Mouse (Mus musculus): Measurements from ENCODE around the gene Rbl2.

Gene Rbl2

GRCm38 (mm10) chr8:91069834-91070233 is at the start of gene Rbl2:
Gene Rbl2 (plus strand): TSS chr8:91070057.
- in situ Hi-C loops (cut with MboI; ENCODE audit: unreplicated experiment in 2 of 2): no loop called here

- in situ Hi-C loops (cut with MboI; ENCODE audit: unreplicated experiment in 2 of 2): loop anchor here in 1 of 2 experiments (25.0 kb wide), 1 partner anchor 1047 kb away; no protein-coding TSS in a partner anchor
These were observed 35.4 kb upstream of the Rbl2 start for GRCm38 (mm10) chr8:91034417-91034816.

- in situ Hi-C loops (cut with MboI; ENCODE audit: unreplicated experiment in 2 of 2): loop anchor here in 1 of 2 experiments (25.0 kb wide), 1 partner anchor 1050 kb away; no protein-coding TSS in a partner anchor
These were observed 33.0 kb upstream of the Rbl2 start for GRCm38 (mm10) chr8:91036905-91037304.

GRCm38 (mm10) chr8:91038637-91039036 is 31.2 kb upstream of the Rbl2 start:
- in situ Hi-C loops (cut with MboI; ENCODE audit: unreplicated experiment in 2 of 2): loop anchor here in 1 of 2 experiments (25.0 kb wide), 1 partner anchor 1051 kb away; no protein-coding TSS in a partner anchor

DNA sequence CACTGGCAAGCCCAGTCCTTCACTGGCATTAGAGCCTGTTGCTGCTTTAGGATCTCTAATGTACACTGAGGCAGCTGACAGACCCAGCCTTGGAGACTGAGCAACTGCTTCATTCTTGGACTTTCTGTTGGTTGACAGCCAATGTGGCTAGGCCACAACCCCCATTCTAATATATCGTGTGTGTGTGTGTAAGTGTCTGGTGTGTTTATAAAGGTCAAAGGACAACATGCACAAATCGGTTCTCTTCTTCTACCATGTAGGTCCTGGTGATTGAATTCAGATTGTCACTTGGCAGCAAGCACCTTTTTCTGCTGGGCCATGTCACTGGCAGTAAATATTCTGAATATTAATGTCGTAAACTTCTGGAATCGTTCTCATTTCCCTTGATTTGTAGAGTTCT is 23.5 kb upstream of the Rbl2 start:
- in situ Hi-C loops (cut with MboI; ENCODE audit: unreplicated experiment in 2 of 2): loop anchor here in 1 of 2 experiments (25.0 kb wide), 1 partner anchor 1059 kb away; no protein-coding TSS in a partner anchor

DNA sequence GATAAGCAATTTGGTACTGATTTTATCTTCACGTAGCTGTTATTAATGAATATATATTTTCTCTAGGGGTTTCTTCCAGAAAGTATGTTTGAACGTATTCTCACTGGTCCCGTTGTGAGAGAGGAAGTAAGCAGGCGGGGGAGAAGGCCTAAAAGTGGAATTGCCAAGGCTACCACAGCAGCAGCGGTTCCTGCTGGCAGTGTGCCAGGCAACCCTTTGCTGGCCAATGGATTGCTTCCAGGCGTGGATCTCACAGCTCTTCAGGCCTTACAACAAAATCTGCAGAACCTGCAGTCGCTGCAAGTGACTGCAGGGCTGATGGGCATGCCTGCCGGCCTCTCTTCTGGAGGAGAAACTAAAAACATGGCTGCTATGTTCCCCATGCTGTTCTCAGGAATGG is 18.8 kb upstream of the Rbl2 start:
- in situ Hi-C loops (cut with MboI; ENCODE audit: unreplicated experiment in 2 of 2): no loop called here

- in situ Hi-C loops (cut with MboI; ENCODE audit: unreplicated experiment in 2 of 2): no loop called here
These were observed 15.4 kb upstream of the Rbl2 start for GRCm38 (mm10) chr8:91054418-91054817.

GRCm38 (mm10) chr8:91056848-91057247 is 13.0 kb upstream of the Rbl2 start:
- in situ Hi-C loops (cut with MboI; ENCODE audit: unreplicated experiment in 2 of 2): no loop called here

GRCm38 (mm10) chr8:91059086-91059578 is 10.7 kb upstream of the Rbl2 start:
- in situ Hi-C loops (cut with MboI; ENCODE audit: unreplicated experiment in 2 of 2): no loop called here

DNA sequence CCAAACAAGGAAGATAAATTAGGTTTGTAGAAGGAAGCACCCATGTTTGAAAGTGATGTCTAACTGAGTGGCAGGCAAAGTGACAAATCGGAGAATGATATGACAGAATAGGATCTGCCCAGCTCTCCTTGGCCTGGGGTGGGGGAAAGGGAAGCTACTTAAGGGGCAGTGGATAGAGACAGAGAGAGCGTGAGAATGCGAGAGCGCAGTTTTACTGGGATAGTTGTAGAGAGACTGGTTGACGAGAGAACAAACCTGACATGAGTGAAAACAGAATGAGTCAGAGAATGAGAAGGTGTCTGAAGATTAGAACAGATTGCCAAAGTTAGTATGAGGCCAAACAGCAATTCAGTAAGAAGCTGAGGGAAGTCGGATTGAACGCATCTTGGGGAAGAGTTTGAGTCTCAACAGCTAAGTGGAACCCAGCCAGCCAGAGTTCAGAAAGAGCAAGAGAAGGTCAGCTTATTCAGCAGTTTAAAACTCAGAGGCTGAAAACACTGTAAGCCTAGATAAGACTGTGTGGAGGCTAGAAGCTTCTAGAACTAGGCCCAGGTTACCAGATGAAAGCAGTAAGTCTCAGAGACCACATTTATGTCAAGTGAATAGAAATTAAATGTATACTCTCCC is 9.9 kb upstream of the Rbl2 start:
- in situ Hi-C loops (cut with MboI; ENCODE audit: unreplicated experiment in 2 of 2): no loop called here

DNA sequence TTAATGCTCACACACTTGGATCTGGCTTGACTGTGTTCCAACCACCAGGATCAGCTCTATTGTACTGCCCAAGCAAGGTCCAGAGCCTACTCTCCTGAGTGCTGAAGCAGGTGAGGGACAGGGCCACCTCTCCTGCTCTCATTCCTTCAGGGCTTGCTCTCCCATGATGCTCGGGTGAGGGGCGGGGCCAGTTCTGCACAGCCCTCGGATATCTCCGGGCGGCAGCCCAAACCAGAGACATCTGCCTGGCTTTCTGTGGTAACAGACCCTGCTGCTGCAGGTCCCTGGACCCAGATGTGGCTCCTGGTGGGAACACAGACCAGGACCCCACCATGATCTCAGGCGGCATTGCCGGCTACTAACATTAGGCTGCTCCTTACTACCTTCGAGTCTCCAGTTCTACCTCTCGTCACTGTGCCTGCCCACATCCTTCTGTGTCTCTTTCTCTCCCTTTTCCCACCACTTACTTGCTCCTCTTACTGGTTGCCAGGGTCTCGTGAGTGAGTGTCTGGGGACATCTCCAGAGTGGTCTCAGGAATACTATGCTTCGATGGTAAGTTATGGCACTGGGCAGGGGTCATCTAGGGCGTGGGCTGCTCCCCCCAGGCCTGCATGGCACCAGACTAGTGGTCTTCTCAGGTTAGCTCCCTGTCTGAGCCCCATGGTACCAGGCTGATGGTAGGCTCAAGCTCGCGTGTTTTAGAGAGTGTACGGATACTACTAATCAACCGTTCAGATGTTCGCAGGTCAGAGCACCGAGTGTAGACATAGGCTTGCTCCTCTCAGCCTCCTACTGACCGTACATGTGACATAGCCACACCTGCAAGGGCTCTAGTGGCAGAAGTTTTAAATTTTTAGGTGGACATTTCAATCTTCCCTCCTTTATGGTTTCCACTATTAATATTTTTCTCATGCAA is 9.0 kb upstream of the Rbl2 start:
- in situ Hi-C loops (cut with MboI; ENCODE audit: unreplicated experiment in 2 of 2): no loop called here

DNA sequence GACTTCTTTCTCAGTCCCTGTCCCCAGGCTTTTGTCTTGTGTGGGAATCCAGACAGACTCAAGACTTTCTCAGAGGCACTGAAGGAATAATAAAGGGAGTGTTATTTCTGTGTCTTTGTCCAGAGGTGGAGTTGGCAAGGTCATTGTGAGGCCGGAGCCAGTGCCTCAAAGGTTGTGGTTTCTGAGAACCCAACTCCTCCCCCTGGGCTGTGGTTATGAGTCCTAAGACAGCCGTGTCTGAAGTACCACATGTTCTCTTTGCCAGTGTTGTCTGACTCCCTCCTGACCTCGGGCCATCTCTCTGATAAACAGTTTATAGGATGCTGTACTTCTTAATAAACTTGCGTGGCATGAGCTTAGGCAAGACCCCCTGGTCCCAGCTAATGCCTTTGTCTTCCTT is 4.7 kb upstream of the Rbl2 start:
- in situ Hi-C loops (cut with MboI; ENCODE audit: unreplicated experiment in 2 of 2): no loop called here

DNA sequence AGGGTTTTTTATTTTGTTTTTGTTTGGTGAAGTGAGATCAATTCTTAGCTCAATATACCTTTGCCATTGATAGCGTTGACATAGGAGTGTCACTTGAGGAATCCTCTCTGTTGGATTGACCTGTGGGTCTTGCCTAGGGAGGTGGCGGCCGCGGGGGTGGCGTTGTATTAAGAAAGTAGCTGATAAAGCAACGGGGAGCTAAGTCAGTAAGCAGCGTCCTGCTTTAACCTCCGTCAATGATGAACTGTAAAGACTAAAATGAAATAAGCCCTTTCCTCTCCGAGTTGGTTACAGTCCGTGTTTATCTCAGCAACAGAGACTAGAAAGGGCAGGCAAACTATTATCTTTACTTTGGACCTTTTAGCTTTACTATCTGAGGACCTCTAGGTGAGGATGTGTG is 450 bp upstream of the Rbl2 start:
- in situ Hi-C loops (cut with MboI; ENCODE audit: unreplicated experiment in 2 of 2): no loop called here

GRCm38 (mm10) chr8:91070275-91070859 is 510 bp downstream of the Rbl2 start:
- in situ Hi-C loops (cut with MboI; ENCODE audit: unreplicated experiment in 2 of 2): no loop called here

- in situ Hi-C loops (cut with MboI; ENCODE audit: unreplicated experiment in 2 of 2): no loop called here
These were observed 7.4 kb downstream of the Rbl2 start for GRCm38 (mm10) chr8:91077077-91077867.

DNA sequence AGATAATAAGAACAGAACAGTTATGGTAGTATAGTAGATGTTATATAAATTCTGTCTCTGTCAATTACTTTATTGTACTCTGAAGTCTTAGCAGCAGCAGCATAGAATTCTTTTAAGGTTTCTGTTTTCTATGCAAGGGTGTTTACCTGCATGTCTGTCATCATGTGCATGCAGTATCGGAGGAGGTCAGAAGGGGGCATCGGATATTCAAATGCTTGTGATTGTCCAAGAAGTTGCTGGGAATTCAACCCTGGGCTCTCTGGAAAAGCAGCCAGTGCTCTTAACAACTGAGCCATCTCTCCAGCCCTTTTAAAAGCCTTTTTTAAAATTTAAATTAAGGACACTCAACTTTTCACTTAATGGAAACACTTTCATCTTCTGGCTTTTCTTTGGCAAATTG is 9.8 kb downstream of the Rbl2 start:
- in situ Hi-C loops (cut with MboI; ENCODE audit: unreplicated experiment in 2 of 2): no loop called here

- in situ Hi-C loops (cut with MboI; ENCODE audit: unreplicated experiment in 2 of 2): no loop called here
These were observed 12.1 kb downstream of the Rbl2 start for GRCm38 (mm10) chr8:91081911-91082310.

- in situ Hi-C loops (cut with MboI; ENCODE audit: unreplicated experiment in 2 of 2): no loop called here
These were observed 12.6 kb downstream of the Rbl2 start for GRCm38 (mm10) chr8:91082428-91082827.

GRCm38 (mm10) chr8:91088452-91088851 is 18.6 kb downstream of the Rbl2 start:
- in situ Hi-C loops (cut with MboI; ENCODE audit: unreplicated experiment in 2 of 2): no loop called here

- in situ Hi-C loops (cut with MboI; ENCODE audit: unreplicated experiment in 2 of 2): no loop called here
These were observed 19.7 kb downstream of the Rbl2 start for GRCm38 (mm10) chr8:91089601-91090000.

All from v-Abl transformed pro-B cells (cell line).